Mouse (Mus musculus): ENCODE results near the gene Rfx8. TPM values are rescaled to one million over a fixed set of nuclear protein-coding genes. Genes with fewer than 3 reads are reported as not detected.

Gene Rfx8
- total RNA-seq, 1 experiment, result not detected

DNA sequence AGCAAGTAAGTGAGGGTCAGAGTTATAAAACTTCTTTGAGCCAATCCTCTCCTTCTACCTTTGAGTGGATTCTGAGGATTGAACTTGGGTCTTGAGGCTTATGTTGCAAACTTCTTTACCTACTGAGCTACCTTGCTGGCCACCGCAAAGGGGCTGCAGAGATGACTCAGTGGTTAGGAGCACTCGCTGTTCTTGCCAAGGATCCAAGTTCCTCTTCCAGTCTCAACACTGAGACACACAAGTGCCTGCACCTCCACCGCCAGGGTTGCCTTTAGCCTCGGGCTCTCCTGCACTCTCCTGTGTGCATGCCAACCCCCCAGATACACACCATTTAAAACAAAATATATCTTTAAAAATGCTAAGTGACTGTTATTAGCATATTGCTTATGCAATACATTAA is 19.2 kb upstream of the Rfx8 start:
- no peak for DNase-seq (ENCODE audit: low read depth, low spot score)
- in situ Hi-C loops (cut with MboI; ENCODE audit: low sequenced_read_pairs in 2 of 2, unreplicated experiment in 2 of 2), result no loop called here
- no peak overlapping the region for H3K9ac ChIP-seq (ENCODE audit: insufficient read depth, low read depth, low read length, poor library complexity, severe bottlenecking)
- H3K4me3 ChIP-seq (ENCODE audit: insufficient read depth in 1 of 2, low read depth in 1 of 2, low read length in 2 of 2, poor library complexity in 1 of 2, severe bottlenecking in 1 of 2), result no peak overlapping the region
- H3K36me3 ChIP-seq (ENCODE audit: control insufficient read depth, insufficient read depth, low read length, poor library complexity, severe bottlenecking), result no peaks in the 10 kb centered on the region
- H3K27ac ChIP-seq (ENCODE audit: insufficient read depth, low read depth, low read length, poor library complexity, severe bottlenecking), result no peak overlapping the region
- H3K9me3 ChIP-seq (ENCODE audit: control insufficient read depth, insufficient read depth, low read depth, low read length), result peaks cover 5% of the 10 kb centered on the region; the same call in 1 of the 2 replicates
- peaks cover 0 to 2% of the 10 kb centered on the region in 2 experiments; a peak in 1 of 4 replicates for H3K4me1 ChIP-seq (ENCODE audit: control insufficient read depth in 2 of 2, insufficient read depth in 2 of 2, low read length in 2 of 2, poor library complexity in 1 of 2)
- TF ChIP-seq MAFK (IDR thresholded peaks at IDR 0.05; ENCODE audit: insufficient read depth, low read depth, low read length) (no peak), ZC3H11A (IDR thresholded peaks at IDR 0.05; ENCODE audit: borderline replicate concordance, low read depth, low read length) (no peak), CHD2 (IDR thresholded peaks at IDR 0.05; ENCODE audit: low read depth, low read length) (no peak), ZNF384 (IDR thresholded peaks at IDR 0.05; ENCODE audit: low read depth, low read length) (no peak), HCFC1 (IDR thresholded peaks at IDR 0.05; ENCODE audit: borderline replicate concordance, insufficient read depth, low read length) (no peak)

DNA sequence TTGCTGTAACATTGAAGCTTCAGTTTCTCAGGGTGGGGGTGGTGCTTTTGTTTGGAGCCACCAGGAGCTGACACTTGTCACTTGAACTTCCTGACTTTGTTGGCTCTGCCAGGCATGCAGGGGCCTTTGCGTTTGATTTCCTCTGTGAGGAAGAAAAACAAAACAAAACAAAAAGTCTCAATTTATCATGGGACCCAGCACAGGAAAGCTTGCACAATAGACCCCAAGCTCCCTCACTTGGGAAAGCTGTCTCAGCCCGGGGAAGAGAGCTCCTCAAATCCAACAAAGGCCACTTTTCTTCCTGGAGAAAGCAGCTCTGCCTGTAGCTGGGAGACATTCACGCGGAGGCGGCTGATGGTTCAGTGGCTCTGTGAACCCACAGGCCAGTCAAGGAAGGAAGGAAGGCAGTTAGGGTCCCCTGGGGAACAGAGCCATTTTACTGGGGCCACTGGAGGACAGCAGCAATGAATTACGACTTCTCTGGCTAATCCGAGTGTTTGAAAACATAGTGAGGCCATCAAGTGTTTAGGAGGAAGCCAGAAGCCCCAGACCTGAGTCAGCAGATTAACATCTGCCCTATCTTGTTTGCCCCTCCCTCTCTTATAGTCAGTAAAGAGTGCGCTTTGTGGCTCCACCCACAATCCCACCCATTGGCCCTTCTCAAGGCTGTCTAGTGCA is 15.3 kb upstream of the Rfx8 start:
- no peak overlapping the region for H3K9ac ChIP-seq (ENCODE audit: insufficient read depth, low read depth, low read length, poor library complexity, severe bottlenecking)
- in situ Hi-C loops (cut with MboI; ENCODE audit: low sequenced_read_pairs in 2 of 2, unreplicated experiment in 2 of 2), result no loop called here
- no peak overlapping the region for H3K27ac ChIP-seq (ENCODE audit: insufficient read depth, low read depth, low read length, poor library complexity, severe bottlenecking)
- H3K4me3 ChIP-seq (ENCODE audit: insufficient read depth in 1 of 2, low read depth in 1 of 2, low read length in 2 of 2, poor library complexity in 1 of 2, severe bottlenecking in 1 of 2), result no peak overlapping the region
- no peak for DNase-seq (ENCODE audit: low read depth, low spot score)
- no peak for TF ChIP-seq ZC3H11A (IDR thresholded peaks at IDR 0.05; ENCODE audit: borderline replicate concordance, low read depth, low read length)
- no peak for TF ChIP-seq HCFC1 (IDR thresholded peaks at IDR 0.05; ENCODE audit: borderline replicate concordance, insufficient read depth, low read length)
- no peak for TF ChIP-seq ZNF384 (IDR thresholded peaks at IDR 0.05; ENCODE audit: low read depth, low read length)
- no peak for TF ChIP-seq CHD2 (IDR thresholded peaks at IDR 0.05; ENCODE audit: low read depth, low read length)
- TF ChIP-seq MAFK (IDR thresholded peaks at IDR 0.05; ENCODE audit: insufficient read depth, low read depth, low read length), result no peak
- no peaks in the 10 kb centered on the region for H3K9me3 ChIP-seq (ENCODE audit: control insufficient read depth, insufficient read depth, low read depth, low read length)
- peaks cover 0 to 2% of the 10 kb centered on the region in 2 experiments; a peak in 1 of 4 replicates for H3K4me1 ChIP-seq (ENCODE audit: control insufficient read depth in 2 of 2, insufficient read depth in 2 of 2, low read length in 2 of 2, poor library complexity in 1 of 2)
- H3K36me3 ChIP-seq (ENCODE audit: control insufficient read depth, insufficient read depth, low read length, poor library complexity, severe bottlenecking), result no peaks in the 10 kb centered on the region

- in situ Hi-C loops (cut with MboI; ENCODE audit: low sequenced_read_pairs in 2 of 2, unreplicated experiment in 2 of 2), result no loop called here
Observed at GRCm38 (mm10) chr1:39735493-39735892, 14.7 kb upstream of the Rfx8 start.

GRCm38 (mm10) chr1:39734881-39735280 is 14.1 kb upstream of the Rfx8 start:
- in situ Hi-C loops (cut with MboI; ENCODE audit: low sequenced_read_pairs in 2 of 2, unreplicated experiment in 2 of 2), result no loop called here
- Histone ChIP-seq H3K9me3 (ENCODE audit: control insufficient read depth, insufficient read depth, low read depth, low read length) (no peaks in the 10 kb centered on the region), H3K9ac (ENCODE audit: insufficient read depth, low read depth, low read length, poor library complexity, severe bottlenecking) (no peak overlapping the region), H3K4me1 (ENCODE audit: control insufficient read depth in 2 of 2, insufficient read depth in 2 of 2, low read length in 2 of 2, poor library complexity in 1 of 2) (peaks cover 0 to 2% of the 10 kb centered on the region in 2 experiments; a peak in 1 of 4 replicates), H3K27ac (ENCODE audit: insufficient read depth, low read depth, low read length, poor library complexity, severe bottlenecking) (no peak overlapping the region), H3K4me3 (ENCODE audit: insufficient read depth in 1 of 2, low read depth in 1 of 2, low read length in 2 of 2, poor library complexity in 1 of 2, severe bottlenecking in 1 of 2) (no peak overlapping the region), H3K36me3 (ENCODE audit: control insufficient read depth, insufficient read depth, low read length, poor library complexity, severe bottlenecking) (no peaks in the 10 kb centered on the region)
- TF ChIP-seq ZC3H11A (IDR thresholded peaks at IDR 0.05; ENCODE audit: borderline replicate concordance, low read depth, low read length) (no peak), ZNF384 (IDR thresholded peaks at IDR 0.05; ENCODE audit: low read depth, low read length) (no peak), HCFC1 (IDR thresholded peaks at IDR 0.05; ENCODE audit: borderline replicate concordance, insufficient read depth, low read length) (no peak), CHD2 (IDR thresholded peaks at IDR 0.05; ENCODE audit: low read depth, low read length) (no peak), MAFK (IDR thresholded peaks at IDR 0.05; ENCODE audit: insufficient read depth, low read depth, low read length) (no peak)
- no peak for DNase-seq (ENCODE audit: low read depth, low spot score)

More at GRCm38 (mm10) chr1:39735493-39735892, 14.7 kb upstream of the Rfx8 start:
- Histone ChIP-seq H3K4me3 (ENCODE audit: insufficient read depth in 1 of 2, low read depth in 1 of 2, low read length in 2 of 2, poor library complexity in 1 of 2, severe bottlenecking in 1 of 2) (no peak overlapping the region), H3K27ac (ENCODE audit: insufficient read depth, low read depth, low read length, poor library complexity, severe bottlenecking) (no peak overlapping the region), H3K9ac (ENCODE audit: insufficient read depth, low read depth, low read length, poor library complexity, severe bottlenecking) (no peak overlapping the region), H3K36me3 (ENCODE audit: control insufficient read depth, insufficient read depth, low read length, poor library complexity, severe bottlenecking) (no peaks in the 10 kb centered on the region), H3K9me3 (ENCODE audit: control insufficient read depth, insufficient read depth, low read depth, low read length) (no peaks in the 10 kb centered on the region), H3K4me1 (ENCODE audit: control insufficient read depth in 2 of 2, insufficient read depth in 2 of 2, low read length in 2 of 2, poor library complexity in 1 of 2) (peaks cover 0 to 2% of the 10 kb centered on the region in 2 experiments; a peak in 1 of 4 replicates)
- no peak for DNase-seq (ENCODE audit: low read depth, low spot score)
- TF ChIP-seq ZNF384 (IDR thresholded peaks at IDR 0.05; ENCODE audit: low read depth, low read length), result no peak
- no peak for TF ChIP-seq ZC3H11A (IDR thresholded peaks at IDR 0.05; ENCODE audit: borderline replicate concordance, low read depth, low read length)

All from ES-E14 (cell line).